Mouse (Mus musculus) kidney, postnatal 14 days (tissue): ENCODE results near the gene Spen.
"Not testable (repeated sequence)": the region's sequence is repeated elsewhere in the genome, so short reads cannot be mapped to it uniquely, and the experiment has no call there.

Source experiments
- DNase-seq: peaks from one replicate; pipeline ENCODE4 v3.0.0; 2022; ENCODE audit warnings: mixed read lengths

Gene Spen

DNA sequence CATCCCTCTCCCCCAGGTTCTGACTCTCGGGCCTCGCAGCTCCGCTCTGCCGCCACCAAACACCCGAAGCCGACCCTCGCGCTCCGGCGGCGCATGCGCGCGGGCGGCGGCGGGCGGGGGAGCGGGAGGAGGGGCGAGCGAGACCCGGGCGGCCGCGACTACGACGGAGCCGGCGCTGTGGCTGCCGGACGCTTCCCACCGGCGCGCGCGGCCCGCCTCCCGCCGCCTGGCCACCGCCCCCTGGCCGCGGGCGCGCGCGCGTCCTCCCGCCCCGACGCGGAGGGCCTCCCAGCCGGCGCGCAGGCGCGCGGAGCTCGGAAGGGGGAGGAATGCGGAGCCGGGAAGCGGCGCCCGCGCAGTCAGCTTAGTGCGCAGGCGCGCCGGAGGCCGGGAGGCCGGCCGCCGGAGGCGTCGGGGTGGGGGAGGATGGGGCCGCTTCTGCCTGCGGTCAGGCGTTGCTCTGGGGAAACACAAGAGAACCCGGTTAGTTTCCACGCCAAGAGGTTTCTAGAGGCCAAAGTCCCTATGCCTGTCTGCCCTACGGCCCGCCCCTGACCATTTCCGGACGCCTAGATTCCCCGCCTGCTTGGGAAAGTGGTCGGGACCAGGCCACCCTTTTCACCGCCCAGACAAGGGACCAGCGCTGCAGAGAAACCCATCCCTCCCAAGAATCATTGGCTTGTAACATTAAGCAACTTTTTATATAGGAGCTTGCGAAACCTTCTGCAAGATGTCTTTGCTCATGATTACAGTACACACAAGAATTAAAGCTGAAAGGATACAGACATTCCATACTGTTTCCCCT, at the start of gene Spen:
Gene Spen, minus strand, starts transcription at position 190 of the 805 bp plus-strand sequence.
- DNase-seq = peak; percentile 98

GRCm38 (mm10) chr4:141583919-141584318, 45.5 kb upstream of the Spen start:
- no peak for DNase-seq

DNA sequence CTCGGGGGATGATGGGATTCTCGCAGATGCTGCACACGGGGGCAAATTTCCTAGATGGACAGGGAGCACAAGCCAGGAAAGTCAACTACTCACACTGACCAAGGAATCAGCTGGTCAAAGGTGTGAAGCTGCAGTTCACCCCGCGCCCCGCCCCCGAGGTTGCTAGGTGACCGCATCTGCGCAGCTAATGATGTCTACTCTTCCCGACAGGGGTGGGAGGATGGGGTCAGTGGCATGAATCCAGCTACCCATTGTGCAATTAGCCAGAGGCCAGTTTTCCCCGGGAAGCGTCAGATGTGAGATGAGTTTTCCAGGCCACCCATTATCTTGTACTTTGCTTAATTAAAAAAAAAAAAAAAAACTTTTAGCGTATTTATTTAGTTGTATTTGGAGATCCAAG, 42.7 kb upstream of the Spen start:
- no peak for DNase-seq

DNA sequence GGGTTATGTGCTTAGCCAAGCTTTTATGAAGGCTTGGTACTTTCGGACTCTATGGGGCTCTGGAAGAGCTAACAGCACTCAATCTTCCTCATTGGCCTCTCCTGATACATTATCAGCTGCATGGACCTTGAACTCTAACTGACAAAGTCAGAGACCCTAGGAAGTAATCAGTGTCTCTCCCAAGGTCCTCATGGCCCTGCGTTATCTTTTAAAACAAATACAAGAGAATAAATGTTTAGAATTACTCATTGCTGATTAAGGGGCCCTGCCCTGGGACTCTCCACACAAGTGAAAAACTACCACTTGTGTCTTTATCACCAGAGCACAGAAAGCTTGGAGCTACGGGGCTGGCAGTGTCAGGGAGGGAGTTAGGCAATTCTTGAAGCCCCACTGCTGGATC, 40.4 kb upstream of the Spen start:
- DNase-seq = no peak

DNA sequence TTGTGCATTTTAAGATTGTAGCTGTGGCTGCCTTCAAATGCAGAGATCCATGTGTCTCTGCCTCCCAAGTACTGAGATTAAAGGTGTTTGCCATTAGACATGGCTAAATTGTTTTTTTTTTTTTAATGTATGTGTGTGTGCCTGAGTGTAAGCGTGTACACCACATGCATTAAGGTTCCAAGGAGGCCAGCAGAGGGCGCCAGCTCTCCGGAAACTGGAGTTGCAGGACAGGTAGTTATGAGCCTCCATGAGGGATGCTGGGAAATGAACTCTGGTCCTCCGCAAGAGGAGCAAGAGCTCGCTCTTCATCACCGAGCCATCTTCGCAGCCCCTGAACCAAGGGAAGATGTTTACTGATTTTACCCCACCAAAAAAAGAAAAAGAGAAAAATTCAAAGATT, 38.5 kb upstream of the Spen start:
- DNase-seq = no peak

DNA sequence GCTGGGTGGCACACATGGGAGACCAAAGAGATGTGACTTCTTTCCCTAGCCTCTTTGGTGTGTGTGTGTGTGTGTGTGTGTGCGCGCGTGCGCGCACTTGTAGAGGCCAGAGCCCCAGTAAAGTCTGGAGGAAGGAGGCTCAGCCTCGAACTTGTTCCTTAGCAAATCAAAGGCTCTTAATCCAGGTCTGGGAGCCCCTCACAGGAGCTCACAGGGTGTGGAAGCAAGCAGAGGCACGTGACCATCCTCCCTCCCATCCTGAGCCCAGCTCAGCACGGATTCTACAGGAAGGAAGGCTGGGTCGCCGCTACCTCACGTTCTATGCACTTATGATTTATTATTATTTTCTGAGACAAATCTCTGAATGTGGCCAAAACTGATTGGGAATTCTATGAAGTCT, 38.0 kb upstream of the Spen start:
- DNase-seq = no peak

- DNase-seq = peak; percentile 90
Observed at GRCm38 (mm10) chr4:141574789-141575702, 36.6 kb upstream of the Spen start.

- DNase-seq = peak; percentile 83
Observed at GRCm38 (mm10) chr4:141573359-141573966, 35.1 kb upstream of the Spen start.

GRCm38 (mm10) chr4:141572668-141573358, 34.4 kb upstream of the Spen start:
- peak; percentile 38 for DNase-seq

DNA sequence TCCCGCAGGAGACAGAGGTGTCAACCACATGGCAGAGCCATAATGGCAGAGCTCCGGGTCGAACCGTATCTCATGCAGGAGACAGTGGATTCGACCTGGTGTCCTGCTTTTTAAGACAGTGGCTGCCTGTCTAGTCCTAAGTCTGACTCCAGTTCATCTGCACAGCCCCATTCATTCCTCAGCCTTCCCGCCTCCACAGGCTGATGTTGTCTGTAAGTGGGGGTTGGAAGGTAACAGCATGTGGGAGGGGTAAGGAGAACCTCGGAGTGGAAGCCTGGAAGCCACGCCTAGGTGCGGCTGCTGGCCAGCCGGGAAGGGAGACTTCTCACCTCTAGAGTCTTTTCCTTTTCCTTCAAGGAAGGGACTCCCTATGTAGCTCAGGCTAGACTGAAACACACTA, 33.5 kb upstream of the Spen start:
- no peak for DNase-seq

DNA sequence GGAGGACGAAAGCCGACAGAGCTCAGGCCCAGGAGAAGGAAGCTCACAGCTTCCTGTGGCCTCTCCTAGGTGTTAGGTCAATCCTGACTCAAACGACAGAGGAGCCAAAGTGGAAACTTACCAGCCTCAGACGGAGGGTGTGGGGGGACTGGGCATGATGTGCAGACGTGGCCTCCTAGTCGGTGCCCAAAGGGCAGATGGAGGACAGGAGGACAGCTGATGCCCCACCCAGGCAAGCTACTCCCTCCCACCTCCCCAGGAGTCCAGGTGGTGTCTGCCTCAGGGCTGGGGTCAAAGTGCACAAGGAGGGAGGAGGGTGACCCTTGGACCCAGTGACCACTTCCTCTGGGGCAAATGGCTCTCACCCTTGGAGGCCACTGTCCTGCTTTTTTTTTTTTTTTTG, 32.9 kb upstream of the Spen start:
- peak; percentile 85 for DNase-seq

- DNase-seq = no peak
Observed at GRCm38 (mm10) chr4:141570821-141571220, 32.4 kb upstream of the Spen start.

GRCm38 (mm10) chr4:141570004-141570403, 31.6 kb upstream of the Spen start:
- peak; percentile 89 for DNase-seq

DNA sequence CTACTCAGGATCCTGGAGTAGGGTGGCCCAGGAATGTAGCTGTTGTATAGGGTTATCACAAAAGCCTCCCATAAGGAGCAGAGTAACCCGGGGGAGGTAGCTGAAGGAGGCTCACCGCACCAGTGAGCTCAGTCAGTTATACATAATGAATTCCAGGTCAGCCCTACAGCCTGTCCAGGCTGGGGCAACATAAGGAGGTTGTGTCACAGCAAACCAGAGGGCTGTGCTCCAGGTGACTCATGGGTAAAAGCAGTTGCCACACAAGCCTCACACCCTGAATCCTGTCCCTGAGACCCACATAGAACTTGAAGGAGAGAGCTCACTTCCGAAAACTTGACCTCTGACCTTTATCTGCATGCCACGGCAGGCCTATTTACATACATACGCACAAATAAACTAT, 30.6 kb upstream of the Spen start:
- DNase-seq = no peak

- DNase-seq = not testable (repeated sequence)
Observed at GRCm38 (mm10) chr4:141567174-141567573, 28.8 kb upstream of the Spen start.

GRCm38 (mm10) chr4:141566187-141566586, 27.8 kb upstream of the Spen start:
- no peak for DNase-seq

- peak; percentile 53 for DNase-seq
Observed at GRCm38 (mm10) chr4:141565325-141565724, 26.9 kb upstream of the Spen start.

DNA sequence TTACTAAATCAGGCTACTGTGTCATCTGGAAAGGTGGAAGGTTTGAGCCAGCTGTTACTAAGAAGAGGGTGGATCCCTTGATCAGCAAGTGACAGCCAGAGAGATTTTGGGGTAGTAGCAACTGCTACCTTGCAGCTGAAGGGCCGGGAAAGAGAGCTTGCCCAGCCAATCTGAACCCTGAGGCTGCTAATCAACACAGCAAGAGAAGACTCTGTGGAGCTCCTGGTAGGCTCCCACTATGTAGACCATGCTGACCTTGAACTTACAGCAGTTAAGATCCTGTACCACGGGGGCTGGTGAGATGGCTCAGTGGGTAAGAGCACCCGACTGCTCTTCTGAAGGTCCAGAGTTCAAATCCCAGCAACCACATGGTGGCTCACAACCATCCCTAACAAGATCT, 26.3 kb upstream of the Spen start:
- DNase-seq = no peak

DNA sequence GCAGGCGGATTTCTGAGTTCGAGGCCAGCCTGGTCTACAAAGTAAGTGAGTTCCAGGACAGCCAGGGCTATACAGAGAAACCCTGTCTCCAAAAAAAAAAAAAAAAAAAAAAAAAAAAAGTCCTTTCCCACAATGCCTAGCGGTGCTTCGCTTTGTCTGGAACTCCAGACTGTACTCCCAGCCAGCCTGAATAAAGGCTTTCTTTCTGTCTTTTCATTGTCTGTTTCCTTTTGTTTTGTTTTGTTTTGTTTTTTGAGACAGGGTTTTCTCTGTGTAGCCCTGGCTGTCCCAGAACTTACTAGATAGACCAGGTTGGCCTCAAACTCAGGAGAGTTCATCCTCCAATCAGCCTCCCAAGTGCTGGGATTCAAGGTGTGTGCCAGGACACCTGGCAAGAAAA, 25.8 kb upstream of the Spen start:
- no peak for DNase-seq

DNA sequence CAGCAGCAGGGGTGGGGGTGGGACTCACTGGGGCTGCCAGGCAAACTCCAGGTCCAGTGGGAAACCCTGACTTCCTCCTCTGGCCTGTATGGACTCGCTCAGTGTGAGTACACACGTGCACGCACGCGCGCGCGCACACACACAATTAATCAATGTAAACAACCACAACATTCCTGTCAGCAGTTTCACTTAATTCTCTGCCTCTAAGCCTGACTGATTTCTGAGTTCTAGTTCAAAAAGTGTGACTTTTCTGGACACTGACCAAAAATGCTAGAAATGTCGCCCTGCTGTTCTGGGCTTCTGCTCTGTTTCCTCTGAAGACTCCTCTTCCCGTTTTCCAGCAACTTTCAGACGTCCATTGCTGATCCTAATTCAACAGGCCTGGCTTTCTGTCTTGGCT, 23.9 kb upstream of the Spen start:
- DNase-seq = peak; percentile 78

DNA sequence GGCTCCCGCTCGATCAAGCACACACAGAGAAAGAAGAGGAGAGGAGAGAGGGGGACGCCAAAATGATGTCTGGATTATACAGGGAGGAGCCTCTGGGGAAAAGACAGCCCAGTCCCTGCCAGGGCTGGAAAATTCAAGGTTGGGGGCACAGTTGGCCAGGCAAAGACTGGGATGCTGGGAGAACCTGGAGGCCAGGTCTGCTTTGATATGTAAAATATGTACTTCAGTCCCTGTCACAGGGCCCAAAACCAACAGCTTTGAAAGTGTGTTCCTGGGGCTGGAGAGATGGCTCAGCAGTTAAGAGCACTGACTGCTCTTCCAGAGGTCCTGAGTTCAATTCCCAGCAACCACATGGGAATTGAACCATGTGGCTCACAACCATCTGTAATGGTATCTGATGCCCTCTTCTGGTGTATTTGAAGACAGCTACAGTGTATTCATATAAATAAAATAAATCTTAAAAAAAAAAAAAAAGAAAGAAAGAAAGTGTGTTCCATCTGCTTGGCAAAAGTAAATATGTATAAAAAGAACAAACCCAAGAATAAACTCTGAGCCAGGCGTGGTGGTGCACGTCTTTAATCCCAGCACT, 23.0 kb upstream of the Spen start:
- DNase-seq = not testable (repeated sequence)

GRCm38 (mm10) chr4:141559898-141560263, 21.5 kb upstream of the Spen start:
- peak; percentile 85 for DNase-seq
